Mouse (Mus musculus): ENCODE data around the gene Tedc2. TPM values are rescaled to one million over a fixed set of nuclear protein-coding genes. Genes with fewer than 3 reads are reported as not detected.

Gene Tedc2
- polyA plus RNA-seq, 1 experiment, result 17.0 TPM

- TF ChIP-seq CTCF (IDR thresholded peaks at IDR 0.05; ENCODE audit: extremely low read depth, insufficient read depth, low read length) (no peak), POLR2A (IDR thresholded peaks at IDR 0.05; ENCODE audit: extremely low read depth, insufficient read depth, low read length) (no peak)
- Histone ChIP-seq H3K27ac (ENCODE audit: insufficient read depth, low read length) (0 out of 2 replicates have a peak overlapping the region, but pooled peaks have one; percentile 51), H3K4me3 (ENCODE audit: insufficient read depth, low read length) (no peak overlapping the region), H3K4me1 (ENCODE audit: control insufficient read depth, insufficient read depth, low read length) (peaks cover 23% of the 10 kb centered on the region)
Measured at GRCm38 (mm10) chr17:24199741-24200140, 20.9 kb downstream of the Tedc2 start.

- H3K4me1 ChIP-seq (ENCODE audit: control insufficient read depth, insufficient read depth, low read length), result peaks cover 23% of the 10 kb centered on the region
- H3K27ac ChIP-seq (ENCODE audit: insufficient read depth, low read length), result no peak overlapping the region
- H3K4me3 ChIP-seq (ENCODE audit: insufficient read depth, low read length), result no peak overlapping the region
- TF ChIP-seq POLR2A (IDR thresholded peaks at IDR 0.05; ENCODE audit: extremely low read depth, insufficient read depth, low read length), result peak; percentile 34; the same call in 1 of the 2 replicates
- no peak for TF ChIP-seq CTCF (IDR thresholded peaks at IDR 0.05; ENCODE audit: extremely low read depth, insufficient read depth, low read length)
Measured at GRCm38 (mm10) chr17:24199252-24199651, 21.4 kb downstream of the Tedc2 start.

- Histone ChIP-seq H3K27ac (ENCODE audit: insufficient read depth, low read length) (no peak overlapping the region), H3K4me3 (ENCODE audit: insufficient read depth, low read length) (no peak overlapping the region), H3K4me1 (ENCODE audit: control insufficient read depth, insufficient read depth, low read length) (peaks cover 28% of the 10 kb centered on the region)
- TF ChIP-seq POLR2A (IDR thresholded peaks at IDR 0.05; ENCODE audit: extremely low read depth, insufficient read depth, low read length), result no peak
- TF ChIP-seq CTCF (IDR thresholded peaks at IDR 0.05; ENCODE audit: extremely low read depth, insufficient read depth, low read length), result no peak
Measured at GRCm38 (mm10) chr17:24197032-24197824, 23.4 kb downstream of the Tedc2 start.

GRCm38 (mm10) chr17:24195349-24195748 lies 25.3 kb downstream of the Tedc2 start:
- H3K27ac ChIP-seq (ENCODE audit: insufficient read depth, low read length), result no peak overlapping the region
- H3K4me3 ChIP-seq (ENCODE audit: insufficient read depth, low read length), result no peak overlapping the region
- H3K4me1 ChIP-seq (ENCODE audit: control insufficient read depth, insufficient read depth, low read length), result peaks cover 27% of the 10 kb centered on the region
- no peak for TF ChIP-seq CTCF (IDR thresholded peaks at IDR 0.05; ENCODE audit: extremely low read depth, insufficient read depth, low read length)
- no peak for TF ChIP-seq POLR2A (IDR thresholded peaks at IDR 0.05; ENCODE audit: extremely low read depth, insufficient read depth, low read length)

GRCm38 (mm10) chr17:24193769-24194168 lies 26.9 kb downstream of the Tedc2 start:
- H3K27ac ChIP-seq (ENCODE audit: insufficient read depth, low read length), result no peak overlapping the region
- TF ChIP-seq POLR2A (IDR thresholded peaks at IDR 0.05; ENCODE audit: extremely low read depth, insufficient read depth, low read length) (no peak), CTCF (IDR thresholded peaks at IDR 0.05; ENCODE audit: extremely low read depth, insufficient read depth, low read length) (no peak)
- peaks cover 20% of the 10 kb centered on the region for H3K4me1 ChIP-seq (ENCODE audit: control insufficient read depth, insufficient read depth, low read length)
- H3K4me3 ChIP-seq (ENCODE audit: insufficient read depth, low read length), result no peak overlapping the region

GRCm38 (mm10) chr17:24193268-24193667 lies 27.4 kb downstream of the Tedc2 start:
- no peak overlapping the region for H3K4me3 ChIP-seq (ENCODE audit: insufficient read depth, low read length)
- peaks cover 19% of the 10 kb centered on the region for H3K4me1 ChIP-seq (ENCODE audit: control insufficient read depth, insufficient read depth, low read length)
- H3K27ac ChIP-seq (ENCODE audit: insufficient read depth, low read length), result no peak overlapping the region
- TF ChIP-seq POLR2A (IDR thresholded peaks at IDR 0.05; ENCODE audit: extremely low read depth, insufficient read depth, low read length) (no peak), CTCF (IDR thresholded peaks at IDR 0.05; ENCODE audit: extremely low read depth, insufficient read depth, low read length) (no peak)

- TF ChIP-seq POLR2A (IDR thresholded peaks at IDR 0.05; ENCODE audit: extremely low read depth, insufficient read depth, low read length), result no peak
- no peak overlapping the region for H3K27ac ChIP-seq (ENCODE audit: insufficient read depth, low read length)
- H3K4me1 ChIP-seq (ENCODE audit: control insufficient read depth, insufficient read depth, low read length), result peaks cover 16% of the 10 kb centered on the region
- H3K4me3 ChIP-seq (ENCODE audit: insufficient read depth, low read length), result no peak overlapping the region
Measured at GRCm38 (mm10) chr17:24192848-24193247, 27.8 kb downstream of the Tedc2 start.

- Histone ChIP-seq H3K27ac (ENCODE audit: insufficient read depth, low read length) (no peak overlapping the region), H3K4me3 (ENCODE audit: insufficient read depth, low read length) (no peak overlapping the region), H3K4me1 (ENCODE audit: control insufficient read depth, insufficient read depth, low read length) (peaks cover 9% of the 10 kb centered on the region)
- TF ChIP-seq POLR2A (IDR thresholded peaks at IDR 0.05; ENCODE audit: extremely low read depth, insufficient read depth, low read length) (no peak), CTCF (IDR thresholded peaks at IDR 0.05; ENCODE audit: extremely low read depth, insufficient read depth, low read length) (no peak)
Measured at GRCm38 (mm10) chr17:24191481-24191880, 29.2 kb downstream of the Tedc2 start.

- peaks cover 9% of the 10 kb centered on the region for H3K4me1 ChIP-seq (ENCODE audit: control insufficient read depth, insufficient read depth, low read length)
- no peak overlapping the region for H3K27ac ChIP-seq (ENCODE audit: insufficient read depth, low read length)
Measured at GRCm38 (mm10) chr17:24190934-24191333, 29.7 kb downstream of the Tedc2 start.

GRCm38 (mm10) chr17:24174259-24174658 lies 46.4 kb downstream of the Tedc2 start:
- Histone ChIP-seq H3K4me1 (ENCODE audit: control insufficient read depth, insufficient read depth, low read length) (no peaks in the 10 kb centered on the region), H3K4me3 (ENCODE audit: insufficient read depth, low read length) (no peak overlapping the region), H3K27ac (ENCODE audit: insufficient read depth, low read length) (no peak overlapping the region)
- no peak for TF ChIP-seq CTCF (IDR thresholded peaks at IDR 0.05; ENCODE audit: extremely low read depth, insufficient read depth, low read length)
- TF ChIP-seq POLR2A (IDR thresholded peaks at IDR 0.05; ENCODE audit: extremely low read depth, insufficient read depth, low read length), result no peak

More at GRCm38 (mm10) chr17:24190934-24191333, 29.7 kb downstream of the Tedc2 start:
- no peak overlapping the region for H3K4me3 ChIP-seq (ENCODE audit: insufficient read depth, low read length)
- TF ChIP-seq POLR2A (IDR thresholded peaks at IDR 0.05; ENCODE audit: extremely low read depth, insufficient read depth, low read length) (no peak), CTCF (IDR thresholded peaks at IDR 0.05; ENCODE audit: extremely low read depth, insufficient read depth, low read length) (no peak)

Data from cortical plate, adult 2 months (tissue).